Mouse (Mus musculus) olfactory bulb, adult 2 months (tissue): ENCODE results near the gene Prkar2b.

ENCODE experiments used
- CTCF ChIP-seq: fragments of 200-500 bp; IDR thresholded peaks from 2 replicates; pipeline ENCODE4 v1.5.1; 2012; ENCODE audit warnings: low read depth, mild to moderate bottlenecking, low read length, moderate library complexity; ENCODE audit not compliant: insufficient read depth
- POLR2A ChIP-seq: fragments of 200-500 bp; IDR thresholded peaks from 2 replicates; pipeline ENCODE4 v1.6.1; 2012; ENCODE audit warnings: mild to moderate bottlenecking, low read depth, low read length, moderate library complexity; ENCODE audit not compliant: insufficient read depth

DNA sequence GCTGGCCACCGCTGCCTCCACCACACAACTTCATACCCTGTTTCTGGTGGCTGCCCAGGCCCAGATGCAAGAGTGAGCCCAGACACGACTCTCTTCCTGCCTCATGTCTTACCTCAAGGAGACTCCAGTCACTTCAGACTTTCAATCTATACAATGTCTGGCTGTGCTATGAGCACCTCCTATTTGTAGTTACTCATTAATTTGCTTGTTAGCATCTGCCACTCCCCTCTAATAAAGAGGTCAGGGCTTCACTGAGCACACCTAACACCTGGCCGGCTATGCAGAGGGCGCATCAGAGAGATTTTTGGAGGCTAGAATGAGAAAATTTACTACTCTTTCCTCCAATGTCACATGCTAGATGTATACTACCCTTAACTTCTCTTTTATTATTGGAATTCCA is 70.5 kb downstream of the Prkar2b start:
- TF ChIP-seq CTCF (no peak), POLR2A (no peak)
